Mouse (Mus musculus): ENCODE data around the gene Dzank1. TPM values are rescaled to one million over a fixed set of nuclear protein-coding genes. Genes with fewer than 3 reads are reported as not detected.

Dzank1 gene
- under 1 TPM; 0.27 to 0.61 TPM for polyA plus RNA-seq (2017; shearing (Covaris generic))

GRCm38 (mm10) chr2:144526981-144527820 is at the start of gene Dzank1, which contains the start of gene Polr3f:
Dzank1 (minus strand) TSS chr2:144527414.
Polr3f (plus strand) TSS chr2:144527718.

GRCm38 (mm10) chr2:144555820-144556552 is 28.8 kb upstream of the Dzank1 start, which contains the start of gene Sec23b:
Sec23b (plus strand) TSS chr2:144556229.

GRCm38 (mm10) chr2:144550529-144550928 is 23.3 kb upstream of the Dzank1 start, which contains the start of gene Rbbp9:
Rbbp9 (minus strand) TSS chr2:144550869.

Other genes starting within 250 kb of the Dzank1 start
- under 1 TPM in 1 of 2 experiments, not detected in 1; 0.66 TPM for gene Ovol2, start 195.3 kb downstream of the Dzank1 start, polyA plus RNA-seq (2017; shearing (Covaris generic))
- gene Kat14, start 158.4 kb downstream of the Dzank1 start, polyA plus RNA-seq (2017; shearing (Covaris generic)) = 10 to 100 TPM; 31.6 to 40.8 TPM
- 1 to 10 TPM; 5.4 to 7.8 TPM for gene Pet117, start 158.4 kb downstream of the Dzank1 start, polyA plus RNA-seq (2017; shearing (Covaris generic))
- gene Polr3f, start 304 bp upstream of the Dzank1 start, polyA plus RNA-seq (2017; shearing (Covaris generic)) = 10 to 100 TPM; 30.8 to 34.0 TPM
- gene Rbbp9, start 23.5 kb upstream of the Dzank1 start, polyA plus RNA-seq (2017; shearing (Covaris generic)) = 1 to 10 TPM; 5.9 to 9.2 TPM
- gene Sec23b, start 28.8 kb upstream of the Dzank1 start, polyA plus RNA-seq (2017; shearing (Covaris generic)) = 100 to 1,000 TPM in 1 of 2 experiments, 10 to 100 TPM in 1; 78.4 to 104 TPM
- gene Smim26, start 66.6 kb upstream of the Dzank1 start, polyA plus RNA-seq (2017; shearing (Covaris generic)) = 10 to 100 TPM; 20.0 to 23.9 TPM
- 10 to 100 TPM; 56.5 to 57.1 TPM for gene Dtd1, start 72.5 kb upstream of the Dzank1 start, polyA plus RNA-seq (2017; shearing (Covaris generic))

Measured in inflammation-experienced regulatory T-cells (primary cell).